12 mouse cellular contexts compared by ENCODE assay signal in genomic region chr3:54477986-54478385, GRCm38 (mm10).
DNase-seq lines count a peak whose midpoint lies in the region; ATAC-seq lines count a peak whose summit lies in the region.
"Had no signal": no experiment of that assay in that cellular context is flagged by ENCODE, and none has a peak within 500 bp of the region (broad histone marks: within the 10 kb centered on the region; RNA-seq: fewer than 3 reads in every experiment).

No protein-coding gene starts in this region.

- no peaks in the 10 kb centered on the region for H3K36me3 ChIP-seq in embryonic facial prominence, embryonic 12.5 days
- H3K36me3 ChIP-seq in heart, embryonic 16.5 days (ENCODE audit: control insufficient read depth, insufficient read depth) = no peaks in the 10 kb centered on the region
- H3K36me3 ChIP-seq: forebrain, embryonic 15.5 days; liver, embryonic 13.5 days; midbrain, embryonic 12.5 days had no signal

- no peaks in the 10 kb centered on the region for H3K27me3 ChIP-seq in embryonic facial prominence, embryonic 12.5 days
- H3K27me3 ChIP-seq in heart, embryonic 16.5 days (ENCODE audit: control insufficient read depth, insufficient read depth, low read length) = no peaks in the 10 kb centered on the region
- H3K27me3 ChIP-seq: forebrain, embryonic 15.5 days; liver, embryonic 13.5 days; midbrain, embryonic 12.5 days had no signal

- H3K4me3 ChIP-seq in embryonic facial prominence, embryonic 12.5 days = no peak overlapping the region
- no peak overlapping the region for H3K4me3 ChIP-seq in heart, embryonic 16.5 days (ENCODE audit: low read length)
- H3K4me3 ChIP-seq: forebrain, embryonic 15.5 days; liver, embryonic 13.5 days; midbrain, embryonic 12.5 days had no signal

- H3K9me3 ChIP-seq in embryonic facial prominence, embryonic 12.5 days = no peaks in the 10 kb centered on the region
- H3K9me3 ChIP-seq in heart, embryonic 16.5 days (replicated peaks; ENCODE audit: control insufficient read depth, low read length) = no peaks in the 10 kb centered on the region
- H3K9me3 ChIP-seq: forebrain, embryonic 15.5 days; liver, embryonic 13.5 days; midbrain, embryonic 12.5 days had no signal

- H3K9ac ChIP-seq in embryonic facial prominence, embryonic 12.5 days = no peak overlapping the region
- no peak overlapping the region for H3K9ac ChIP-seq in heart, embryonic 16.5 days (ENCODE audit: low read length)
- H3K9ac ChIP-seq: forebrain, embryonic 15.5 days; liver, embryonic 13.5 days; midbrain, embryonic 12.5 days had no signal

- peak overlapping the region; percentile 65 for H3K27ac ChIP-seq in embryonic facial prominence, embryonic 12.5 days
- peak overlapping the region; percentile 25 for H3K27ac ChIP-seq in heart, embryonic 16.5 days (ENCODE audit: low read length)
- H3K27ac ChIP-seq: forebrain, embryonic 15.5 days; liver, embryonic 13.5 days; midbrain, embryonic 12.5 days had no signal

- peak; percentile 44 to 53 for DNase-seq in kidney, postnatal 4 days
- no peak for DNase-seq in kidney, postnatal 36 days
- peak; percentile 8 for DNase-seq in lung, postnatal 36 days
- DNase-seq in cerebellum, postnatal 25 days = no peak
- DNase-seq in cerebellum, adult 9-11 months = no peak
- DNase-seq: kidney, adult 2 months; liver, embryonic 13.5 days had no signal

- peaks cover 22% of the 10 kb centered on the region; the same call in 1 of the 2 replicates for H3K4me1 ChIP-seq in embryonic facial prominence, embryonic 12.5 days
- 0 out of 2 replicates have a peak, but pooled peaks cover 2% of the 10 kb centered on the region for H3K4me1 ChIP-seq in heart, embryonic 16.5 days (ENCODE audit: control insufficient read depth, insufficient read depth, low read length)
- H3K4me1 ChIP-seq: forebrain, embryonic 15.5 days; liver, embryonic 13.5 days; midbrain, embryonic 12.5 days had no signal

- H3K4me2 ChIP-seq in embryonic facial prominence, embryonic 12.5 days (replicated peaks) = no peak overlapping the region
- H3K4me2 ChIP-seq in heart, embryonic 16.5 days (ENCODE audit: low read depth, low read length) = no peak overlapping the region
- H3K4me2 ChIP-seq: forebrain, embryonic 15.5 days; liver, embryonic 13.5 days; midbrain, embryonic 12.5 days had no signal

- WGBS in embryonic facial prominence, embryonic 12.5 days = 48% methylated on average over 4 of the region's 4 CpGs
- WGBS in heart, embryonic 16.5 days = 48% methylated on average over 4 of the region's 4 CpGs

- ATAC-seq in embryonic facial prominence, embryonic 12.5 days (ENCODE audit: insufficient number of reproducible peaks, insufficient read depth, low FRiP score, low TSS enrichment) = 0 out of 2 replicates have a peak, but pooled peaks have one; percentile 35
- peak; percentile 23 for ATAC-seq in heart, embryonic 16.5 days (replicated peaks; ENCODE audit: extremely low read depth, insufficient read depth, low FRiP score)
- ATAC-seq in granulocyte monocyte progenitor cell, adult 5-6 weeks (replicated peaks; ENCODE audit: poor library complexity, severe bottlenecking) = no peak
- ATAC-seq: forebrain, embryonic 15.5 days had no signal

Comparison
In these comparisons a context has a peak if more than half of its experiments do, and no peak if none do; other contexts are left out.
1. DNase-seq: peak in kidney, postnatal 4 days (2 of 2) and lung, postnatal 36 days (single experiment); none in kidney, postnatal 36 days (0 of 2), cerebellum, postnatal 25 days (0 of 2) and cerebellum, adult 9-11 months (single experiment).